Mouse (Mus musculus) activated CD4-positive, CD25-positive, alpha-beta regulatory T cell, adult 4 months (primary cell): Measurements from ENCODE around the gene Clpp. TPM values are rescaled to one million over a fixed set of nuclear protein-coding genes. Genes with fewer than 3 reads are reported as not detected.

Experiments used
- ATAC-seq: one replicate; pipeline ENCODE4 v1.8.0; 2017
- polyA plus RNA-seq, 2 experiments: library from polyadenylated mRNA; unstranded; fragments of 100-300 nt; shearing (Covaris generic); gene quantifications; one replicate each; pipeline ENCODE4 v1.2.1; 2017

Gene Clpp
- polyA plus RNA-seq, result 10 to 100 TPM; 79.3 to 85.4 TPM

GRCm38 (mm10) chr17:56990115-56990746 lies at the start of gene Clpp:
TSS of gene Clpp (plus strand) at chr17:56990305.
- ATAC-seq, result peak; percentile 99

- ATAC-seq, result peak; percentile 52
These were observed 39.2 kb upstream of the Clpp start for GRCm38 (mm10) chr17:56950915-56951314.

- no peak for ATAC-seq
These were observed 37.5 kb upstream of the Clpp start for GRCm38 (mm10) chr17:56952639-56953038.

GRCm38 (mm10) chr17:56954871-56955270 lies 35.2 kb upstream of the Clpp start:
- no peak for ATAC-seq

- peak; percentile 46 for ATAC-seq
These were observed 32.2 kb upstream of the Clpp start for GRCm38 (mm10) chr17:56957763-56958429.

- ATAC-seq, result no peak
These were observed 31.4 kb upstream of the Clpp start for GRCm38 (mm10) chr17:56958667-56959066.

- ATAC-seq, result no peak
These were observed 28.2 kb upstream of the Clpp start for GRCm38 (mm10) chr17:56961880-56962279.

- no peak for ATAC-seq
These were observed 27.3 kb upstream of the Clpp start for GRCm38 (mm10) chr17:56962642-56963405.

- ATAC-seq, result no peak
These were observed 26.5 kb upstream of the Clpp start for GRCm38 (mm10) chr17:56963646-56964045.

GRCm38 (mm10) chr17:56969321-56969720 lies 20.8 kb upstream of the Clpp start:
- no peak for ATAC-seq

- no peak for ATAC-seq
These were observed 20.0 kb upstream of the Clpp start for GRCm38 (mm10) chr17:56970081-56970480.

GRCm38 (mm10) chr17:56973956-56974707 lies 16.0 kb upstream of the Clpp start:
- ATAC-seq, result no peak

GRCm38 (mm10) chr17:56974708-56975240 lies 15.3 kb upstream of the Clpp start:
- ATAC-seq, result no peak

- ATAC-seq, result no peak
These were observed 14.7 kb upstream of the Clpp start for GRCm38 (mm10) chr17:56975391-56975790.

- no peak for ATAC-seq
These were observed 13.3 kb upstream of the Clpp start for GRCm38 (mm10) chr17:56976531-56977390.

GRCm38 (mm10) chr17:56979524-56979923 lies 10.6 kb upstream of the Clpp start:
- ATAC-seq, result no peak

GRCm38 (mm10) chr17:56981049-56981448 lies 9.1 kb upstream of the Clpp start:
- no peak for ATAC-seq

- no peak for ATAC-seq
These were observed 8.1 kb upstream of the Clpp start, which contains the start of gene Acer1 for GRCm38 (mm10) chr17:56982013-56982412. TSS of gene Acer1 (minus strand) at chr17:56982126.

- no peak for ATAC-seq
These were observed 5.2 kb upstream of the Clpp start for GRCm38 (mm10) chr17:56984886-56985285.

GRCm38 (mm10) chr17:56985656-56986055 lies 4.4 kb upstream of the Clpp start:
- no peak for ATAC-seq

GRCm38 (mm10) chr17:56986105-56986805 lies 3.9 kb upstream of the Clpp start:
- no peak for ATAC-seq
